Mouse (Mus musculus): ENCODE data around the gene Mlx.
A peak's percentile ranks its signal among the peaks of the same experiment; 100 is the strongest.

Mlx gene

DNA sequence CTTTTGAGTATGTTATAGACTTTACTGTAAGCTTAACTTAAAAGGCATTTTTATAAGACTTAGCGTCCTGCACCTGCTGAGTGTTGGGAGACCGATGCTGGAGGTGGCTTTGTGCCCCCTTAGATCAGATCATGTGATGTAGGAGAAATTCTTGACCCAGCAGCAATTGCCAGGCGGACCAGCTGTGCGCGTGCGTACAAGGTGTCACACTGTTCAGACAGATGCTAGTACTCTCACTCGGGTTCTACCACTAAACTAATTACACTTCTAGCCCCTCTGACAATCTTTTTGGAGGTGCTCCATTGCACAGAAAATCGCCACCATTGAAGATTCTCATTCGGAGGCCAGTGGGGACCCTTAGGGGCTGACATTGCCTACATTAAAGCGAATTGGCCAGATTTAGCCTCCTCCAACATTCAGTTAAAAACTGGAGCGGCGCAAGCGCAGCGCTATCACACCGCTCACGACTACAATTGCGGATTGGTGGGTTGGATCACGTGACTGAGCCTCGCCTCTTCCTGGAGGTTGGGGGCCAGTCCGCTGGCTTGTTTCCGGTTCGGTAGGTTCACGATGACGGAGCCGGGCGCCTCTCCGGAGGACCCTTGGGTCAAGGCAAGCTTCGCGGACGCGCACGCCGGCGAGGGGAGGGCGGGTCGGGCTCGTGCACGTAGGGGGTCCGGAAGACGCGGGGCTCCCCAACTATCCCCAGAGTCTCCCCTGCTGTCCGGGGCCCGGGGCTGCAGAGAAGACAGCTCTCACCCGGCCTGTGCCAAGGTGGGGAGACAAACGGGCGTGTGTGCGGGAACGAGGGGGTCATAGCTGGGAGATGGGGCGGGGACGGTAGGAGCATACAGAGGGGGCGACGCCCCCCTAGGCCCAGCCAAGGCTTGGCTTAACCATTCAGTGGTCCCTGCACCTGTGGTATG lies at the start of gene Mlx:
Gene Mlx, plus strand, starts transcription at position 522 of the 926 bp plus-strand sequence.
- peak; percentile 95 for DNase-seq (ENCODE audit: low read depth, low spot score)

DNA sequence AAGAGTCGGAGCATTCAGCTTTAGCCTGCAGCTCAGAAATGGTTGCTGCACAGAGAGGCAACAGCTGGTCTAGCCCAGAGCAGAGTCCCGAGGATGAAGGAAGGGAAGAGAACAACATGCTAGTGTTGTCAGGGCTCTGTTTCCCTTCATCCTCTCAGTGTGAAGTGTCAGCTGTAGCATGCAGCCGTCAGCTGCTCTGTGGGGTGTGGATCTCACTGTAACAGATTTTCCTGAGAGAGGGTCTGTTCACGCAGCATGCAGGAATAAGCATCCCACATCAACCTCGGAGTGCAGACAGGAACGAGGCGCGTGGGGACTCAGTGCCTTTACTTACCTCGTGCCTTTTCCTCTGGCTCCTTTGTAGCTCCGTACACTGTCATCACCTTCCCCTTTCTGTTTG lies 49.3 kb upstream of the Mlx start:
- DNase-seq (ENCODE audit: low read depth, low spot score) = no peak

DNA sequence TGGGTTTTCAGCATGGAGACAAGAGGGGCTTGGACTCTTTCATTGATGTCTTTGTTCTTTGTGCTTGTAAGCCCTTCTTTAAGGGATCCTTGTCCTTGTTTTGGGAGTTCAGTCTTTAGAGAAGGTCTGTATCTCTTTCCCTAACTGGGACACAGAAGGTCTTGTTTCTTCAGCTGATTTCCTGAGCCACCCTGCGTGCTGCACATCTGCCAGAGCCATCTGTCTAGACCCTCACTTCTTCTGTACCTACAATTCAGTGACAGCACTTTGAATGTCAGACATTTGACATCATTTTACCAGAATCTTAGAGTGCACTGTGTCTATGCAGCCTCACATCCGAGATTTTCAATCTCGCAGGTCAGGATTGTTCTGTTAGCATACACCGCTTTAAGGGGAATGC lies 41.3 kb upstream of the Mlx start:
- DNase-seq (ENCODE audit: low read depth, low spot score) = no peak

DNA sequence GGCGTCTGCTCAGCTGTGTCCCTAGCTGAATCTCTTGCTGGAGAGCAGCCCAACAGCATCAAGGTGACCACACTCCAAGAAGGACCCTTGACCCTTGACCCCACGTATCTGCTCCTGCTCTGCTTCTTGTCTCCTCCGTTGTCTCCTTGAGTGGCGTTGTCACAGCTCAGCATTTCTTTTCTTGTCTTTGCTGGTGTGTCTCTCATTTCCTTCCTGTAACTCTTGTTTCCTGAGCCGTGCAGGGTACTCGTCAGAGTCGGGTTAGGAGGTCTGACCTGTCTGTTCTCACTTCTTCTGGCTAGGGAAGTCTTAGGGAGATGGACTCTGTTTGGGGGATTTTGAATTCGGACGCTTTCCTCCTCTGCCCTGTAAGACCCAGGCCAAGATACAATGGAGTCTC lies 40.6 kb upstream of the Mlx start:
- no peak for DNase-seq (ENCODE audit: low read depth, low spot score)

DNA sequence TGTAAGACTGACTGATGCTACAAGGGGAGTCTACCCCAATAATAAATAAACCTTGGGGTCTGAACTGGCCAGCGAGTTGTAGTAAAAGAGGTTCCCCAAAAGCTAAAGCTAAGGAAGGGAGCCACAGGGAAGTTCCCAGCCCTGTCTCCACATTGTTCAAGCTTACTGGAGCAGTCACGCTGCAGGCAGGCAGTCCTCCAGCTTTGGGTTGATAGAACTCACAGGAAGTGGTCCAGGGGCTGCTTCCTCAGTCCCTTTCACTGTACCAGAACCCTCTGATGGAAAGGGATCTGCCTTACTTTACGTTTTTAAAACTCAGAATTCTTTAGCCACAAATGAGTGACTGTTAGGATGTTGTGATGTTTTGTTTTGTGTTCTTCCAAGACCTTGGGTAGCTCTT lies 39.6 kb upstream of the Mlx start:
- no peak for DNase-seq (ENCODE audit: low read depth, low spot score)

DNA sequence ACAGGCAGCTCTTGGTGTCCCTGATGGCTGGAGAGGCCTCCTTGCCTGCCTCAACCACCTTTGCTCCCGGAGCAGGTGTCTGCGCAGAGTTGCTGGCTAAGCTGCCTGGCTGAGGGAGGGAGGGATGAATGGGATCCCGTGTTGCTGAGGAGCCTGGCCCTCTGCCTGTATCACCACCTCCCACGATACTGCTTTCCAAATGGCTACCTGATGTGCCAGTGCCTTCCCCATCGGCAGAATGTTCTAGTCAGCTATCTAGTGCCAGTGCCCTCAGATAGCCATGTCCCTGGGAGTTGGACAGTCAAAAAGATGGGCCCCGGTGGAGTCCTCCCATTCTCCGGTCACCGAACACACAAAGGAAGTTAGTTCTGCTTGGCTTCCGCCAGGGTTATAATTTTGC lies 36.7 kb upstream of the Mlx start:
- DNase-seq (ENCODE audit: low read depth, low spot score) = no peak

DNA sequence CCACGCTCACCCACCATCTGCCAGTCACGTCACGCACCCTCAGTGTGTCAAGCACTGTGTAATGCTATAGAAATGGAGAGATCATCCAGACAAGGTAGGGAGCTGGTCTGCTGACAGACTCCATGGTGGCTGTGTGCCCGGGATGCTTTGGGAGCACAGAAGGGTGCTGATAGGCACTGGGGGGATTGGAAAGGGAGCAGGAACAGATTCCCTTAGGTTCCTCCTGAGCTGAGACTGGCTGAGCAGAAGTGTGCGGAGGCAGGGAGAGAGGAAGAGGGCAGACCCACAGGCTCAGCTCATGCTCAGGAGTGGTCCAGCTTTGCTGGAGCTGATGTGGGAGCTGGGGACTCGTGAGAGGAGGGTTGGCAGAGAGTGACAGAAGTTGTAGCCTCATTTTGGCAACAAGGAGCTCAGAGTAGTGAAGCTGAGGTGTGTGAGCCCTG lies 36.0 kb upstream of the Mlx start:
- DNase-seq (ENCODE audit: low read depth, low spot score) = no peak

DNA sequence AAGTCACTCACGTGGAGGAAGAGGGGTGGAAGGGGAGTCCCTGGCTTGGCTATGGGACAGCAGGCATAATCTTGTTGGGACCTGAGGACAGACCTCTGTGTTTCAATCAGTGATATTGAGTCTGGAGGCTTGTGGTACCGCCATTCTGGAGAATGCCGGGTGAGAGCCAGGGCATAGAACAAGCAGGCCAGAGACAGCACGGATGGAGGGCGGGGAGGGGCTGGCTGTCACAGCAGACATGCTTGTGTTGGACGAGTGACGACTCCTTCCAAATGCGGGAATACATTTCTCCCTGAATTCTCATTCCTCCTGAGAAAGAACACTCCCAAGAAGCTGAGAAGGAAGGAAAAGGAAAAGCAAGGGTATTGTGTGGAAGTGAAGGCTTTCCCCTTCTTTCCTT lies 35.5 kb upstream of the Mlx start:
- DNase-seq (ENCODE audit: low read depth, low spot score) = no peak

DNA sequence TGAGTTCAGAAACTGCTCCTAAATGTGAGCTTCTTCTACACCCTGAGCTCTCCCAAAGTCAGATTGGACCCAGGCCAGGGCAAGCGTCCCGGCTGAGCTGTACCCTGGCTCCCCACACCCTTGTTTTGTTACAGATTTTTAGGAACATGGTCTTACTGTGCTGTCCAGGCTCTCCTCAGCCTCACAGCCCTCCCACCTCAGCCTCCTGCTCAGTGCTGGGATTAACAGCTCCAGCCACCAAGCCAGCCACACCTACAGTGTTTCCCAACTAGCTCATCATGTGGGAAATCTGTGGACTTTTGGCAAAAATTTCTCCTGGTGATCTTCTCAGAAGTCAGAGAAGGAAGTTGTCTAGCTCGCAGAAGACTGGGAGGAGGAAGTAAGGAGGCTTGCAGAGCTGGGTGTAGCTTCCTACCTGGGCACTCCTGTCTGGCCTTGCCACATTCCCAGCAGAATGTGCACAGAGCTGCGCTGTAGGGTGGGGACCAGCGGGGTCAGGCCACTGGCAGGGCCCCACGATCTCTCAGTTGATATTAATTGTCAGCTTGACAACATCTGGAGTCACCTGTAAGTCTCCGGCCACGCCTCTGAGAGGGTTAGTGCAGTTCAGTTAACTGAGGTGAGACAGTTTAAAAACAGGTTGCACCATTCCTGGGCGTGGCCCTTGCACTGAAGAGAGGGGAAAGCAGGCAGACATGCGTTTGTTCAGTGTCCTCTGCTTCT lies 34.2 kb upstream of the Mlx start:
- DNase-seq (ENCODE audit: low read depth, low spot score) = no peak

DNA sequence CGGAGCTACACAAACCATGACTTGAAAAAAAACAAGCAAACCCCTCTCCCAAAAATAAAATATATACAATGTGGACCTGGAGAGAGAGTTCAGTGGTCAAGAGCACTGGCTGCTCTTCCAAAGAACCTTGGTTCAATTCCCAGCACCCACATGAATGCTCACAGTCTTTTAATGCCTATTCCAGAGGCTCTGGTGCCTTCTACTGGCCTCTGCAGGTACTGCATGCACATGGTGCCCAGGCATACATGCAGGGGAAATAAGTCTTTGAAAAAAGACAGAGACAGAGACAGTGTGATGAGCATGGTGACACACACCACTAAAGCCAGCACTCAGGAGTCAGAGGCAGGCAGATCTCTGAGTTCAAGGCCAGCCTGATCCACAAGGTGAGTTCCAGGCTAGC lies 33.1 kb upstream of the Mlx start:
- DNase-seq (ENCODE audit: low read depth, low spot score) = peak; percentile 71

DNA sequence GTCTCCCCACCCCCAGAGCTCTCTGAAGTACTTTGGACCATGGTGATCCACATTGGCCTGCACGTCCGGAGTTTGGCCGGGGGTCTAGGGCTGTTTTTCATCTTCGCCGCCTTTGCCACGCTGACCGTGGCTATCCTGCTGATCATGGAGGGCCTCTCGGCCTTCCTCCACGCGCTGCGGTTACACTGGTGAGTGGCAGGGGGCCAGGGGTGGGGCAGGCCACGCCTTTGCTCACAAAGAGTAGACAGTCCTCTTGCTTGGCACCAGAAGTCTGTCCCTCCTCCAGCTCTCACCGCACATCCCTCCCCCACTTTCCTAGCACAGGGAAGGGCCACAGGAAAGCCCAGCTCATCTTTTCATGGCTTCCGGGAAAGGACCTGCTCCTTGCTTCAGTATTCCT lies 31.7 kb upstream of the Mlx start:
- DNase-seq (ENCODE audit: low read depth, low spot score) = no peak

DNA sequence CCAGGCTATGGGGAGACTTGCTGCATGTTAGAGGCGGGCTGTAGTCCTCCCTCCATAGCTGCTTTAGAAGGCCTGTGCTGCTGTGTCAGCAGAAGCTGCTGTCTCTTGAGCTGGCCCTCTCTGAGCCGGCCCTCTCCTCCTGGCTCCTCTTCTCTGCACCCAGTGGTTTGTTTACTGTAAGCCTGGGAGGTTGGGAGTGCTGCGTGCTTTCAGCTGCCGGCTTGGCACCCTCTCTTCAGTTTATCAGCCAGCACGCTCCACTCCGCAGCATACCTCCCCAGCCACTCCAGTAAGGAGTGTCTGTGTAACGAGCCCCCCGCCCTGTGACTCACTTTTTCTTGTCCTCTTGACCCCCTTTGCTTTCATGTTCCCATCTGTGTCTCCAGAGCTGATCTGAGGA lies 30.2 kb upstream of the Mlx start:
- no peak for DNase-seq (ENCODE audit: low read depth, low spot score)

DNA sequence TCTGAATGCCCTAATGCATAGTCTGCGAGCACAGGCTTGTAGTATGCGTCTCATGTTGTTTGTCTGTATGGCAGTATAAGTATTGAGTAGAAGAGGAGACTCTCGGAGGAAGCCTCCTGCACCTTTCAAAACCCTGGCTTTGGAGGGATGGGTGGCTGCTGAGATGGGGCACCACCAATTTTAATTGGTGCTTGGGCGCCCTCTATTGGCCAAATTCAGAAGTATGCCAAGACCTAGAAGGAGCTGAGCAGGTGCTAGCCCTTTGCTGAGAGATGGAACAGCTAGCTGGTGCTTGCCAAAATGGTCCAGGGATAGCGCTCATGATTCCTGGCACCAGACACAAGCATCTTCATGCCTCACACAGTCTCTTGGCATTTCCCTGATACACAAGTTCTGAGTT lies 29.2 kb upstream of the Mlx start:
- DNase-seq (ENCODE audit: low read depth, low spot score) = peak; percentile 70

DNA sequence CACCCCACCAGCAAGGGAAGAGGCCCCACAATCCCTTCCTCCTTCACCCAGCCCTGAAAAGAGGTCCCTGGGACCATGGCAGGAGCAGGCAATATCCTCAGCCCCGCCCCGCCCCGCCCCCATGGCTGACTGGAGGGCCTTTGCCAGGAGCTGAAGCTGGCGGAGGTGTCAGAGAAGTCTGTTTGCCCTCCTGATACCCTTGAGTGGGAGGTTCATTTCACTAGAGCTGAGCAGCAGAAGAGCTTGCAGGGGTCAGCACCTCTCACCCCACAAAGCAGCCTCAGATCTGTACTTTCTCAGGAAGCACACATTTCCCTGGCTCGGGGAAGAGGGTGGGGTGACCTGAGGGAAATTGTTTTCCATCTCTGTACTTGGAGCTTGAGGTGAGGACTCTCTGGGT lies 28.4 kb upstream of the Mlx start:
- peak; percentile 41 for DNase-seq (ENCODE audit: low read depth, low spot score)

DNA sequence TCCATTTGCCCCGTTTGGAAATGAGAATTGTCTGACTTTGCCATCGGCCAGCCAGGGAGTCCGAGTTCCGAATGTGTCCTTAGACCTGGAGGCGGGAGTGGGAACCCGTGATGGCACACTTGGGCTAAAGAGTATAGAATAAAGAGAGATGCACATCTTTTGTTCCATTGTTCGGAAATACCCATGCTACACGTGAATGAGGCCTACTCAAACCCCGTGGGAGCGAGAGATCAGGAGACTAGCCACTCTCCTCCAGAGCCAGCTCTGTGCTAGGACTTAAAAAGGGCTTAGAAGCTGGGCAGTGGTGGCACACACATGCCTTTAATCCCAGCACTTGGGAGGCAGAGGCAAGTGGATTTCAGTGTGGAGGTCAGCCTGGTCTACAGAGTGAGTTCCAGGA lies 27.6 kb upstream of the Mlx start:
- DNase-seq (ENCODE audit: low read depth, low spot score) = no peak

DNA sequence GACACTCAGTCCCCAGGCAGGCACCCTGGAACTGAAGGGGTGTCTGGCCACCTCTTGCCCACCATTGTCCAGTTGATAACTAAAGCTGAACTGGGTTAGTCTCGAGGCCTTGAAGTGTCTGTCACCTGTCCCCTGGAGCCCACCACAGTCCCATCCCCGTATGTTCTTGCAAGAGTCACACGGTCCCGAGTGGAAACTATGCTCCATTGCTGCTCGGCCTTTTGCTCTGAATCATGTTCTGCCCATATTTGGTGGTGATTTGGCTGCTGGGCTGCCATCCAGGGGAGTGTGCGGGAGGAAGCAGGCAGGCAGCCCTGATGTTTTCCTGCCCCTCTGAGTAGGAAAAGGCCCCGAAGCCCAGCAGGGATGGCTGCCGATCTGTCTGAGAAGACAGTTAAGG lies 27.0 kb upstream of the Mlx start:
- DNase-seq (ENCODE audit: low read depth, low spot score) = no peak

DNA sequence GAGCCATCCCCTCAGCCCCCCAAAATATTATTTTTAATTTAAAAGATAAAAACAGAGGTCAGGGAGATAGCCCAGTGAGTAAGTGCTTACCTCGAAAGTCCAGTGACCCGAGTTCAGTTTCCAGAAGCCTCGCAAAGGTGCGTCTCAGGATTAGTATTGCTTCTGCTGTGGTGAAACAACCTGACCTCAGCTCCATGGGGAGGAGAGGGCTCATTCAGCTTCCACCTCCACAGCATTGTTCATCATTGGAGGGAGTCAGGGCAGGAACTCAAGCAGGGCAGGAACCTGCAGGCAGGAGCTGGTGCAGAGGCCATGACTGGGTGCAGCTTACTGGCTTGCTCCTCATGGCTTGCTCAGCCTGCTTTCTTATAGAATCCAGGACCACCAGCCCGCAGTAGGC lies 26.0 kb upstream of the Mlx start:
- no peak for DNase-seq (ENCODE audit: low read depth, low spot score)

DNA sequence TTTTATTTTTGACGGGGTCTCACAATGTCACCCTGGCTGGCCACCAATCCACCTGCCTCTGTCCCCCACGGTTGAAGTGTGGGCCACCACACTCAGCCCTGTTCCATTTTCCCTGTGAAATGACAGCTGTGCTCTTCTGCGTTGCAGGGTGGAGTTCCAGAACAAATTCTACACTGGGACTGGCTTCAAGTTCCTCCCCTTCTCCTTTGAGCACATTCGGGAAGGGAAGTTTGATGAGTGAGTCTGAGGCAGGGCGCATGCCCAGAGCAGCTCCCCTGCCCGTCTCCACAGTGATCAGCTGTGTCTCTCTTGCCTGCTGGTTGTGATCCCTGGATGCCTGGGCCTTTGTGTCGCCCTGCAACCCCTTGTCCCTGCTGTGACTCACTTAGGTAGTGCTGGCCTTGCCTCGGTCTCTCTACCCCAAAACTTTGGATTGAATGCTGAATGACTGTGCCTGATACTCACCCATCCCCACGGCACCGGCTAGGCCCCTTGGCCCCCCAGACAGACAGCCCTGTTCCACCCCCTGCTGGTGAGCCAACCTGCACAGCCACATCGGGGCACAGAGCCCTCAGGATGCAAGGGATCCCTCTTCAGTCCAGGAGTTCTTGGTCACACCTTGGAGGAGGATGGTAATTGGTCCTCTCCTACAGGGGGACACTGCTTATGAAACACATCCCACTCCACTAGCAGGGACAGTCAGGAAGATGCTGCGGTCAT lies 24.8 kb upstream of the Mlx start:
- DNase-seq (ENCODE audit: low read depth, low spot score) = peak; percentile 2

DNA sequence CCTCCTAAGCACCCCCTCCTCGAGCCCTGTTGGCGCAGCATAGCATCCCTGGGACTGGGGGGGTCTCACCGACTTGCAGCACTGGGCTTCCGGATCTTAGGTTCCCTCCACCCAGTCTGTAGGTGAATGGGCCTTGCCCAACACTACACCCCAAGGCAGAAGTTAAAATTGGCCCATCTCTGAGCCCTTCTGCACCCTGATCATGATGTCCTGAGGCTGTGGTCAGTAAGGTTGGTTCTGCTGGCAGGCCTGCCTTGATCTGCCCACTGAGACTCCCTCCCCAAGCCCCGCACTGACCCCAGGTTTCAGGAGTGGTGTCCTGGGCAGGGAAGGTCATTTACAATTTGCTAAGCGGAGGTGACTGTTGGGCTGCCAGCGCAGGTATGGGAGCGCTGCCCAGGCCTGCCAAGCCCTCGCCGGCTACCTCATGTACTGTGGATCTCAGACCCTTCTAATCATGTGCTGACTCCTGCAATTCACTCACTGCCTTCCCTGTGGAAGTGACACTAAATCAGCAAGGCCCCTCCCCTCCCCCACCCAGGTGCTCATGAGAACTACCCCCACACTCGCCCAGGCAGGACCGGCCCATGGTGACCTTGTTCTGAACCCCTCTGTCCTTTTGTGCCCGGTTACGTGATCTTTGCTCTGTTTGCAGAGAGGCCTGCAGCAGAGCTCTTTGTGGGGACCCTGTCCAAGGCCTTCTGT lies 24.0 kb upstream of the Mlx start:
- DNase-seq (ENCODE audit: low read depth, low spot score) = peak; percentile 48

DNA sequence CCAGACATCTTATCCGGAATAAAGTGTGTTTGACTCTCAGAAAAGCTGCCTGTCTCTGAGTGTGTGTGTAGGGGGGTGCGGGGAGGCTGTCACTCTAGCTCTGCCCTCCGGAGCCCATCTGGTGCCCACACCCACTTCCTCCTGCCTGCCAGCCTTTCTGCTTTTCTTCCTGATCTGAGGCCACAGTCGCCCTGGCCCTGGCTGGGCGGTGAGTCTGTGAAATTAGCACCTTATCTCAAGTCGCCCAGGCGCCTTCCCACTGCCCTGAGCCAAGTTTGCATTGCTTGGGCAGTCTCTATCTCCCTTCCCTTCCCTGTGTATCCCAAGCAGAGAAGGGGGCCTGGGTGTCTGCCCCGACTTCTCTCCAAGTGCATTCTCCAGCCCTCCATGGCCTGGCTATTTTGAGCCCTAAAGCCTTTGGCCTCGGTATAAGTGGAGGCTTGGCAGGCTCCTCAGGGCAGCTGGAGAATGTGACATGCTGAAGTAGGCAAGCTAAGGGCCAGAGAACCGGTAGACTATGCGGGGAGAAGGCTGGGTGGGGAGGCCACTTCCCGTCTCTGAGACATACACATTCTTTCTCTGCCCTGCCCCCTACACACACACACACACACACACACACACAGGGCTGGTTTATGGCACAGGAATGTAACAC lies 23.3 kb upstream of the Mlx start:
- DNase-seq (ENCODE audit: low read depth, low spot score) = peak; percentile 37

DNA sequence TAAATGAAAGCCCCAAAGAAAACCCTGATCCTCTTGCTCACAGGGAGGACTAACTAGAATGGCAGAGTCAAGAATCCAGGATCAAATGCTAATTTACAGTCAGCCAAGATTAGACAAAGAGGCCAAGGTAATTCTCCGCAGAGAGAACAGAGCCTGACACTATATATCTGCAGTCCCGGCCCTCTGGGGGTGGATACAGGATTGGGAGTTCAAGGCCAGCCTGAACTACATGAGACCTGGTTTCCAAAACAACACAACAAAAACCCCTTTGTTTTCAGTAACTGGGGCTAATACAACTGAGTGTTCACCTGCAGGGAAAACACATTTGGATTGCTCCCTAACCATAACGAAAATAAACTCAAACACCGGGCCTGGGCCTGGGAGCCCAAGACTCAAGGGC lies 22.6 kb upstream of the Mlx start:
- DNase-seq (ENCODE audit: low read depth, low spot score) = peak; percentile 52

Measured in ES-CJ7 (cell line).